ENCODE assay signal across 8 mouse cellular contexts in the genomic region with DNA sequence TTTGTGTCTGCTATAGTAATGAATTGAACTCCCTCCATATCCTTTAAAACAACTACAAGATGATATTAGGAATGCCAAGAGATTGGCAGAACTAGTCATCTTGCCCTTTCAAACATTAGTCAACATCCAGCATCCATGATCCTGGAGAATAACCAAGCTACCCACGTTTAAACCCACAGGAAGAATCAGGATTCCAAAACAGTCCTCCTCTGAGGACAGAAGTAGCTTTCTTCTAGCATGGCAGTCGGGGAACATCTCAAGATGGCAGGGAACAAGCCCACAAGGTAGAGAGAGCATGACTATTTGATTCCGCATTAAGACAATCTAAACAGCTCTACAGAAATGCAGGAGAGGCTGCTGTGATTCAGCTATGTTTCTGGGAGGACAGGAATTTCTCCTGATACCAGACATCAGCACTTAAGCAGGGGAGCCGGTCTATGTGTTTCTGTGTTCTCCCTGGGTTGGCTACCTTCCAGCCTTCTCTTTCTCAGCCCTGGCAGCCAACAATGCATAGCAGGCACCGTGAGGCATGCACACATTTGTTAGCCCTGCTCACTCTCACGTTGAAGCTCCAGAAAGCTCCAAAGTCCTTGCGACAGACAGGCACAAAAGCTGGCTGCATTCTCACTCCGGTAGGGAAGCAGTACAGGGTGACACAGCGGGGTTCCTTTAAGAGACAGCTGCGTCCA.
DNase-seq lines count a peak whose midpoint lies in the region; ATAC-seq and TF ChIP-seq lines count a peak whose summit lies in the region.

No protein-coding gene starts in this region.

- TF ChIP-seq EP300 in lung, postnatal 0 days (IDR thresholded peaks at IDR 0.05), result no peak

- 36% methylated on average over 10 of the region's 10 CpGs for WGBS in lung, postnatal 0 days
- WGBS in lung, adult 2 months, result 42% methylated on average over 10 of the region's 10 CpGs
- 35% methylated on average over 10 of the region's 10 CpGs for WGBS in forebrain, embryonic 14.5 days

- H3K27ac ChIP-seq in lung, postnatal 0 days (ENCODE audit: low read length), result no peak overlapping the region
- 0 out of 2 replicates have a peak overlapping the region, but pooled peaks have one; percentile 23 for H3K27ac ChIP-seq in forebrain, embryonic 14.5 days (ENCODE audit: low read depth, low read length)

- H3K4me3 ChIP-seq in lung, postnatal 0 days (ENCODE audit: low read depth, low read length), result no peak overlapping the region
- no peak overlapping the region for H3K4me3 ChIP-seq in lung, adult 2 months (replicated peaks; ENCODE audit: extremely low read depth, low read depth, low read length)
- H3K4me3 ChIP-seq in forebrain, embryonic 14.5 days (ENCODE audit: low read depth, low read length), result no peak overlapping the region

- no peaks in the 10 kb centered on the region for H3K4me1 ChIP-seq in lung, postnatal 0 days (ENCODE audit: insufficient read depth, low read depth, low read length)
- no peaks in the 10 kb centered on the region for H3K4me1 ChIP-seq in lung, adult 2 months (ENCODE audit: control insufficient read depth, insufficient read depth, low read length)
- no peaks in the 10 kb centered on the region; the same call in 1 of the 2 replicates for H3K4me1 ChIP-seq in forebrain, embryonic 14.5 days (ENCODE audit: control insufficient read depth, insufficient read depth, low read length)

- no peaks in the 10 kb centered on the region for H3K27me3 ChIP-seq in lung, postnatal 0 days (replicated peaks; ENCODE audit: insufficient read depth, low read length)
- no peaks in the 10 kb centered on the region for H3K27me3 ChIP-seq in forebrain, embryonic 14.5 days (replicated peaks; ENCODE audit: control insufficient read depth, insufficient read depth, low read length)

- DNase-seq in lung, postnatal 0 days (ENCODE audit: low spot score), result peak; percentile 27
- no peak for DNase-seq in lung, adult 2 months
- peak; percentile 80 for DNase-seq in forebrain, embryonic 14.5 days (ENCODE audit: low spot score)
- DNase-seq in layer of hippocampus, adult 18-20 months (ENCODE audit: low spot score in 2 of 2), result peak; percentile 51 to 63
- peak; percentile 48 to 50 for DNase-seq in right cerebral cortex, postnatal 36 days (ENCODE audit: low spot score in 2 of 2)
- DNase-seq in adipocyte (ENCODE audit: low spot score), result no peak
- no peak for DNase-seq in adrenal gland, postnatal 36 days
- no peak for DNase-seq in thymus, postnatal 36 days

- H3K9me3 ChIP-seq in lung, postnatal 0 days (ENCODE audit: low read length), result no peaks in the 10 kb centered on the region
- H3K9me3 ChIP-seq in forebrain, embryonic 14.5 days (replicated peaks; ENCODE audit: control insufficient read depth, low read length), result no peaks in the 10 kb centered on the region

- no peaks in the 10 kb centered on the region for H3K36me3 ChIP-seq in lung, postnatal 0 days (ENCODE audit: insufficient read depth, low read length)
- no peaks in the 10 kb centered on the region for H3K36me3 ChIP-seq in forebrain, embryonic 14.5 days (ENCODE audit: control insufficient read depth, insufficient read depth, low read length)

- no peak for TF ChIP-seq CTCF in lung, postnatal 0 days (IDR thresholded peaks at IDR 0.05)
- TF ChIP-seq CTCF in lung, adult 2 months (IDR thresholded peaks at IDR 0.05; ENCODE audit: insufficient read depth, low read length), result no peak

- no peak overlapping the region for H3K4me2 ChIP-seq in lung, postnatal 0 days (replicated peaks; ENCODE audit: low read depth, low read length)
- H3K4me2 ChIP-seq in forebrain, embryonic 14.5 days (ENCODE audit: low read length), result no peak overlapping the region

- TF ChIP-seq POLR2A in lung, adult 2 months (IDR thresholded peaks at IDR 0.05; ENCODE audit: borderline replicate concordance, extremely low read depth, low read depth, low read length), result no peak

- H3K9ac ChIP-seq in lung, postnatal 0 days (replicated peaks; ENCODE audit: low read depth), result no peak overlapping the region
- no peak overlapping the region for H3K9ac ChIP-seq in forebrain, embryonic 14.5 days (ENCODE audit: low read length)

- no peak for ATAC-seq in lung, postnatal 0 days
- peak; percentile 73 for ATAC-seq in forebrain, embryonic 14.5 days

Comparison
In these comparisons a context has a peak if more than half of its experiments do, and no peak if none do; other contexts are left out.
1. DNase-seq: peak in lung, postnatal 0 days (single experiment), forebrain, embryonic 14.5 days (single experiment), layer of hippocampus, adult 18-20 months (2 of 2) and right cerebral cortex, postnatal 36 days (2 of 2); none in lung, adult 2 months (single experiment), adipocyte (single experiment), adrenal gland, postnatal 36 days (0 of 2) and thymus, postnatal 36 days (0 of 2).